In genomic region chr7:102506848-102507247, GRCm38 (mm10) we compare ENCODE assay signal across 8 mouse cellular contexts. TPM values are rescaled to one million over a fixed set of nuclear protein-coding genes. Genes with fewer than 3 reads are reported as not detected.
DNase-seq lines count a peak whose midpoint lies in the region; ATAC-seq and TF ChIP-seq lines count a peak whose summit lies in the region.

No protein-coding gene starts in this region.

- H3K27ac ChIP-seq in left cerebral cortex, adult 2 months: no peak overlapping the region

- no peak overlapping the region for H3K4me3 ChIP-seq in left cerebral cortex, adult 2 months

- peak; percentile 57 for DNase-seq in T-cell, adult 2 months (ENCODE audit: low spot score)
- DNase-seq in cerebellum, postnatal 14 days: peak; percentile 89 to 90
- peak; percentile 70 to 81 for DNase-seq in frontal cortex, postnatal 25 days (ENCODE audit: low spot score in 2 of 2)
- peak; percentile 85 for DNase-seq in induced T-regulatory cell, adult 2 months (ENCODE audit: low read depth)
- peak; percentile 68 to 80 for DNase-seq in left cerebral cortex, adult 2 months (ENCODE audit: extremely low spot score in 1 of 2, low spot score in 2 of 2)
- DNase-seq in right cerebral cortex, postnatal 14 days: peak; percentile 72
- peak; percentile 68 to 75 for DNase-seq in urinary bladder, postnatal 36 days (ENCODE audit: low spot score in 2 of 2)

- intact Hi-C loops in left cerebral cortex, adult 2 months (cut with DNase I): no loop called here

- TF ChIP-seq CTCF in left cerebral cortex, adult 2 months (IDR thresholded peaks at IDR 0.05): peak; percentile 91

- ATAC-seq in megakaryocyte progenitor cell, adult 5-6 weeks (replicated peaks; ENCODE audit: poor library complexity): peak; percentile 99

RNA-seq across cellular contexts. Expression of gene Olfr545, which starts 7.5 kb away (rescaled TPM):
- not detected for total RNA-seq in left cerebral cortex, adult 2 months (2021)
- total RNA-seq in megakaryocyte progenitor cell, adult 5-6 weeks (2015): not detected in 2 replicates
- not detected in 2 replicates for total RNA-seq in megakaryocyte progenitor cell, adult 5-6 weeks (2017)

RNA-seq across cellular contexts. Expression of gene Olfr544, which starts 18.7 kb away (rescaled TPM):
- total RNA-seq in left cerebral cortex, adult 2 months (2021): not detected
- total RNA-seq in megakaryocyte progenitor cell, adult 5-6 weeks (2015): not detected in 2 replicates
- not detected in 2 replicates for total RNA-seq in megakaryocyte progenitor cell, adult 5-6 weeks (2017)

RNA-seq across cellular contexts. Expression of gene Olfr543, which starts 25.4 kb away (rescaled TPM):
- total RNA-seq in left cerebral cortex, adult 2 months (2021): not detected
- not detected in 2 replicates for total RNA-seq in megakaryocyte progenitor cell, adult 5-6 weeks (2015)
- total RNA-seq in megakaryocyte progenitor cell, adult 5-6 weeks (2017): not detected in 2 replicates

RNA-seq across cellular contexts. Expression of gene Olfr547, which starts 27.7 kb away (rescaled TPM):
- total RNA-seq in left cerebral cortex, adult 2 months (2021): not detected
- not detected in 2 replicates for total RNA-seq in megakaryocyte progenitor cell, adult 5-6 weeks (2015)
- not detected in 2 replicates for total RNA-seq in megakaryocyte progenitor cell, adult 5-6 weeks (2017)

RNA-seq across cellular contexts. Expression of gene Olfr548-ps1, which starts 33.8 kb away (rescaled TPM):
- not detected for total RNA-seq in left cerebral cortex, adult 2 months (2021)
- not detected in 2 replicates for total RNA-seq in megakaryocyte progenitor cell, adult 5-6 weeks (2015)
- not detected in 2 replicates for total RNA-seq in megakaryocyte progenitor cell, adult 5-6 weeks (2017)
